Mouse (Mus musculus) limb, embryonic 10.5 days (tissue): ENCODE data around the gene Miip. TPM values are rescaled to one million over a fixed set of nuclear protein-coding genes. Genes with fewer than 3 reads are reported as not detected.
"Not testable (repeated sequence)": the region's sequence is repeated elsewhere in the genome, so short reads cannot be mapped to it uniquely, and the experiment has no call there.

Source experiments
- DNase-seq: peaks from one replicate; pipeline ENCODE4 v3.0.0-alpha.2; 2017; ENCODE audit warnings: low spot score
- H3K27ac ChIP-seq: fragments of 300-500 bp; sonication (generic); 2 replicates; pipeline ENCODE4 v1.5.1; 2016; ENCODE audit warnings: mild to moderate bottlenecking
- H3K27me3 ChIP-seq: fragments of 300-500 bp; sonication (generic); 2 replicates; pipeline ENCODE4 v1.6.1; 2016; ENCODE audit warnings: low read depth, mild to moderate bottlenecking; ENCODE audit not compliant: poor library complexity, severe bottlenecking
- H3K36me3 ChIP-seq: fragments of 300-500 bp; sonication (generic); 2 replicates; pipeline ENCODE4 v1.6.1; 2016; ENCODE audit warnings: mild to moderate bottlenecking, moderate library complexity
- H3K4me1 ChIP-seq: fragments of 300-500 bp; sonication (generic); 2 replicates; pipeline ENCODE4 v1.6.1; 2016
- H3K4me3 ChIP-seq: fragments of 300-500 bp; sonication (generic); 2 replicates; pipeline ENCODE4 v1.5.1; 2016; ENCODE audit warnings: mild to moderate bottlenecking, moderate library complexity
- H3K9me3 ChIP-seq: fragments of 300-500 bp; sonication (generic); replicated peaks from 2 replicates; pipeline ENCODE4 v1.6.1; 2016; ENCODE audit warnings: mild to moderate bottlenecking
- WGBS: fragments of 180-500 bp; shearing (Covaris S2); methylation state at CpG from one replicate; pipeline ENCODE4 v1.1.7; 2016; 5-methylcytosine and 5-hydroxymethylcytosine counted together
- polyA plus RNA-seq: library from polyadenylated mRNA; unstranded; fragments of >200 nt; fragmentation: Nextera tagmentation; extraction: Ambion mirVana; gene quantifications from 2 replicates; pipeline ENCODE4 v1.2.1, GENCODE M21; 2016

Miip gene
- polyA plus RNA-seq, 1 experiment from 2014 or later: 64.2 TPM

GRCm38 (mm10) chr4:147888237-147888636, 19.6 kb upstream of the Miip start:
- Histone ChIP-seq H3K9me3 (no peaks in the 10 kb centered on the region), H3K4me1 (no peaks in the 10 kb centered on the region), H3K36me3 (peaks cover 94% of the 10 kb centered on the region), H3K27me3 (no peaks in the 10 kb centered on the region), H3K27ac (no peak overlapping the region), H3K4me3 (no peak overlapping the region)
- WGBS: 92% methylated on average over 4 of the region's 4 CpGs
- DNase-seq: no peak

- H3K4me1 ChIP-seq: no peaks in the 10 kb centered on the region
- no peak overlapping the region for H3K4me3 ChIP-seq
- no peak for DNase-seq
- no peak overlapping the region for H3K27ac ChIP-seq
- H3K36me3 ChIP-seq: peaks cover 94% of the 10 kb centered on the region
- 88% methylated on average over 7 of the region's 7 CpGs for WGBS
- no peaks in the 10 kb centered on the region for H3K27me3 ChIP-seq
- no peaks in the 10 kb centered on the region for H3K9me3 ChIP-seq
Measured at GRCm38 (mm10) chr4:147887277-147887676, 18.7 kb upstream of the Miip start.

- Histone ChIP-seq H3K36me3 (peaks cover 94% of the 10 kb centered on the region), H3K4me3 (no peak overlapping the region), H3K4me1 (no peaks in the 10 kb centered on the region), H3K27me3 (no peaks in the 10 kb centered on the region), H3K27ac (no peak overlapping the region), H3K9me3 (no peaks in the 10 kb centered on the region)
- WGBS: 93% methylated on average over 12 of the region's 12 CpGs
- DNase-seq: no peak
Measured at GRCm38 (mm10) chr4:147886158-147886557, 17.5 kb upstream of the Miip start.

GRCm38 (mm10) chr4:147884138-147884537, 15.5 kb upstream of the Miip start:
- Histone ChIP-seq H3K4me1 (no peaks in the 10 kb centered on the region), H3K4me3 (no peak overlapping the region), H3K9me3 (no peaks in the 10 kb centered on the region), H3K27ac (no peak overlapping the region), H3K36me3 (peaks cover 97% of the 10 kb centered on the region), H3K27me3 (no peaks in the 10 kb centered on the region)
- DNase-seq: no peak
- 90% methylated on average over 3 of the region's 3 CpGs for WGBS

GRCm38 (mm10) chr4:147883041-147883440, 14.4 kb upstream of the Miip start:
- no peaks in the 10 kb centered on the region for H3K27me3 ChIP-seq
- H3K4me3 ChIP-seq: no peak overlapping the region
- 88% methylated on average over 6 of the region's 6 CpGs for WGBS
- no peaks in the 10 kb centered on the region for H3K9me3 ChIP-seq
- H3K4me1 ChIP-seq: no peaks in the 10 kb centered on the region
- no peak for DNase-seq
- H3K27ac ChIP-seq: no peak overlapping the region
- peaks cover 97% of the 10 kb centered on the region for H3K36me3 ChIP-seq

- WGBS: 93% methylated on average over 7 of the region's 7 CpGs
- Histone ChIP-seq H3K36me3 (peaks cover 96% of the 10 kb centered on the region), H3K4me3 (no peak overlapping the region), H3K27me3 (no peaks in the 10 kb centered on the region), H3K9me3 (no peaks in the 10 kb centered on the region), H3K27ac (no peak overlapping the region), H3K4me1 (no peaks in the 10 kb centered on the region)
- no peak for DNase-seq
Measured at GRCm38 (mm10) chr4:147881792-147882191, 13.2 kb upstream of the Miip start.

GRCm38 (mm10) chr4:147879865-147880264, 11.2 kb upstream of the Miip start:
- no peak for DNase-seq
- WGBS: 75% methylated on average over 5 of the region's 5 CpGs
- H3K4me1 ChIP-seq: no peaks in the 10 kb centered on the region
- H3K27me3 ChIP-seq: no peaks in the 10 kb centered on the region
- no peaks in the 10 kb centered on the region for H3K9me3 ChIP-seq
- H3K4me3 ChIP-seq: no peak overlapping the region
- H3K27ac ChIP-seq: no peak overlapping the region
- peaks cover 96% of the 10 kb centered on the region for H3K36me3 ChIP-seq

- no peaks in the 10 kb centered on the region for H3K9me3 ChIP-seq
- no peak overlapping the region for H3K4me3 ChIP-seq
- WGBS: 66% methylated on average over 2 of the region's 2 CpGs
- no peaks in the 10 kb centered on the region for H3K27me3 ChIP-seq
- no peak for DNase-seq
- H3K27ac ChIP-seq: no peak overlapping the region
- peaks cover 96% of the 10 kb centered on the region for H3K36me3 ChIP-seq
- H3K4me1 ChIP-seq: no peaks in the 10 kb centered on the region
Measured at GRCm38 (mm10) chr4:147879456-147879855, 10.8 kb upstream of the Miip start.

GRCm38 (mm10) chr4:147878537-147878936, 9.9 kb upstream of the Miip start:
- Histone ChIP-seq H3K4me3 (no peak overlapping the region), H3K27me3 (no peaks in the 10 kb centered on the region), H3K27ac (no peak overlapping the region), H3K36me3 (peaks cover 97% of the 10 kb centered on the region), H3K4me1 (no peaks in the 10 kb centered on the region), H3K9me3 (no peaks in the 10 kb centered on the region)
- WGBS: 96% methylated on average over 9 of the region's 9 CpGs
- DNase-seq: no peak

- Histone ChIP-seq H3K4me1 (no peaks in the 10 kb centered on the region), H3K4me3 (no peak overlapping the region), H3K9me3 (no peaks in the 10 kb centered on the region), H3K36me3 (peaks cover 97% of the 10 kb centered on the region), H3K27ac (no peak overlapping the region), H3K27me3 (no peaks in the 10 kb centered on the region)
- no peak for DNase-seq
- whole genome bisulfite sequencing: 91% methylated on average over 4 of the region's 4 CpGs
Measured at GRCm38 (mm10) chr4:147875852-147876575, 7.4 kb upstream of the Miip start.

- H3K27ac ChIP-seq: peak overlapping the region; percentile 89
- peaks cover 23% of the 10 kb centered on the region for H3K4me1 ChIP-seq
- no peaks in the 10 kb centered on the region for H3K9me3 ChIP-seq
- peak; percentile 37 for DNase-seq
- WGBS: 23% methylated on average over 5 of the region's 5 CpGs
- no peaks in the 10 kb centered on the region for H3K27me3 ChIP-seq
- peak overlapping the region; percentile 96 for H3K4me3 ChIP-seq
- peaks cover 67% of the 10 kb centered on the region for H3K36me3 ChIP-seq
Measured at GRCm38 (mm10) chr4:147869238-147869637, 622 bp upstream of the Miip start.

- WGBS: 8% methylated on average over 22 of the region's 22 CpGs
- DNase-seq: no peak
- Histone ChIP-seq H3K4me3 (peak overlapping the region; percentile 96), H3K9me3 (no peaks in the 10 kb centered on the region), H3K4me1 (peaks cover 23% of the 10 kb centered on the region), H3K27ac (peak overlapping the region; percentile 89), H3K36me3 (peaks cover 66% of the 10 kb centered on the region), H3K27me3 (no peaks in the 10 kb centered on the region)
Measured at GRCm38 (mm10) chr4:147867563-147868449, 810 bp downstream of the Miip start.

GRCm38 (mm10) chr4:147866793-147867192, 1.8 kb downstream of the Miip start:
- peaks cover 66% of the 10 kb centered on the region for H3K36me3 ChIP-seq

More at GRCm38 (mm10) chr4:147866793-147867192, 1.8 kb downstream of the Miip start:
- 43% methylated on average over 3 of the region's 3 CpGs for WGBS
- peaks cover 23% of the 10 kb centered on the region for H3K4me1 ChIP-seq
- not testable (repeated sequence) for H3K9me3 ChIP-seq, H3K27ac ChIP-seq, H3K27me3 ChIP-seq, DNase-seq, H3K4me3 ChIP-seq
